Mouse (Mus musculus): ENCODE measurements around the gene Enpp1. TPM values are rescaled to one million over a fixed set of nuclear protein-coding genes. Genes with fewer than 3 reads are reported as not detected.

Gene Enpp1
- total RNA-seq (2017) = 3.7 and 4.5 TPM in 2 replicates

DNA sequence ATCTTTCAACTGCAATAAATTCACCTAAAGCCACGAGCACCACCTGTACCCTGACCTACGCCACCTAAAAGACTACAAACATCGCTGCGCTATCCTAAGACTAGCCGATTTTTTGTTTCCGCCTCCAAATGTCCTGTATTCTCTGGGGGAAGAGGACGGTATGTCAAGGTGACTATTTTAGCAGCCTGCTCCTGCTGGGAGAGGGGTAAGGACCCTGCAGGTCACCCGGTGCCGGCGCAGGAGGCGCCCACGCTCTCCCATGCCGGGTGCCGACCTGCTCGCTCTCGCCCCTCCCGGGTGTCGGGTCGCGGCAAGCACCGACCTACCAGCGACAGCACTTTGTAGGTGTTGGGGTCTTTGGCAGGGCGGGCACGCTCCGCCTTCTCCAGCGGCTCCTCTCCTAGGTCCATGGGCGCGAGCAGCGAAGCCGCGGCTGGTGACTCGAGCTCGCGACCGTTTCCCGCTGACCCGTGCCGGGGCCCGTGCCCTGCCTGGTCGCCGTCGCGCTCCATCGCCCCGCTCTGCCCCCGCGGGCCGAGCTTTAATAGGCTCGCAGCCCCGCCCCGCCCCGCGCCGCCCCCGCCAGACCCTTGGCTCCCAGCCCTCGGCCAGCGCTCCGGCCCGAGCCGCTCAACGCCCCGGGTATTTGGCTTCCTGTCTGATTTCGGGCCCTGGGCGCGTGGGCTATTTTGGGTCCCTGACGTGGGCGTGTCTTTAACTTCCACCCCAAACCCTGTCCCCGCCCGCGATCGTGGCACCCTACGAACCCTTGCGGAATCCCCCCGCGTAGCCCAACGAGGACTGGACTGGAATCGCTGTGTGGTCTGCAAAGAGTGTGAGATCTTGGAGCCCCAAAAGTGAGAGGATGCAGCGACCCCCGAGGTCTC lies at the start of gene Enpp1:
Enpp1 (minus strand) TSS at position 680 of the 887 bp plus-strand sequence.
- ATAC-seq (replicated peaks in 1 of 2; ENCODE audit: insufficient read depth in 1 of 2, low FRiP score in 2 of 2, low TSS enrichment in 1 of 2, low read depth in 1 of 2, poor library complexity in 2 of 2, severe bottlenecking in 2 of 2) = peak; percentile 47 to 70

GRCm38 (mm10) chr10:24758326-24758915 lies 46.5 kb upstream of the Enpp1 start:
- ATAC-seq (replicated peaks in 1 of 2; ENCODE audit: insufficient read depth in 1 of 2, low FRiP score in 2 of 2, low TSS enrichment in 1 of 2, low read depth in 1 of 2, poor library complexity in 2 of 2, severe bottlenecking in 2 of 2) = peak in 1 of 2 experiments; percentile 44; a peak in 1 of 4 replicates

- ATAC-seq (replicated peaks in 1 of 2; ENCODE audit: insufficient read depth in 1 of 2, low FRiP score in 2 of 2, low TSS enrichment in 1 of 2, low read depth in 1 of 2, poor library complexity in 2 of 2, severe bottlenecking in 2 of 2) = 0 out of 4 replicates have a peak, but pooled peaks of 1 of the 2 experiments have one; percentile 43
Measured at GRCm38 (mm10) chr10:24754874-24755540, 43.0 kb upstream of the Enpp1 start.

DNA sequence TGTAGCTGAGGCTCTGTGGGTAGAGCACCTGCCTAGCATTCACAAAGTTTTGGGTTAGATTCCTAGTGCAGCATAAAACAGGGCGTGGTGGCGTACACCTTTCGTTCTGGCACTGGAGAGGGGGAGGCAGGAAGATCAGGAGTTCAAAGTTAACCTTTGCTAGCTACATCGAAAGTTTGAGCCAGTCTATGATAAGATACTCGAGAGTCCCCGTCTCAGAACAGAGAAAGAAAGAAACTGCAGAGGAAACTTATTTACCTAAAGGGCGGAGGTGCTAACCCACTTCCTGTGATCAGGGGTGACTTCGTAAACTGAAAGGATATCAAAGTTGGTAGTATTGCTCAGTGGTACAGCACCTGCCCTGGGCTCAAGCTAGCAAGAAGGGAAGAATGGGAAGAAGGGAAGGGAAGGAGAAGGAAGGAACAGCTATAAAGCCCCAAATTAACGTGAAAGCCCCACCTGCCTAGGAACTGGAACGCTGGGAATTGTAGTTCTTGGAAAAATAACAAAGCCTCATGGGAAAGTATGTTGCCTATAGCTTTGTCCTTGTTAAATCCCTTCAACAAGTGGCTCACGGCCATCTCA lies 42.4 kb upstream of the Enpp1 start:
- peak; percentile 37 to 39; a peak in 2 of 4 replicates for ATAC-seq (replicated peaks in 1 of 2; ENCODE audit: insufficient read depth in 1 of 2, low FRiP score in 2 of 2, low TSS enrichment in 1 of 2, low read depth in 1 of 2, poor library complexity in 2 of 2, severe bottlenecking in 2 of 2)

- ATAC-seq (replicated peaks in 1 of 2; ENCODE audit: insufficient read depth in 1 of 2, low FRiP score in 2 of 2, low TSS enrichment in 1 of 2, low read depth in 1 of 2, poor library complexity in 2 of 2, severe bottlenecking in 2 of 2) = 0 out of 4 replicates have a peak, but pooled peaks have one; percentile 12 to 17
Measured at GRCm38 (mm10) chr10:24753536-24754250, 41.7 kb upstream of the Enpp1 start.

- no peak for ATAC-seq (replicated peaks in 1 of 2; ENCODE audit: insufficient read depth in 1 of 2, low FRiP score in 2 of 2, low TSS enrichment in 1 of 2, low read depth in 1 of 2, poor library complexity in 2 of 2, severe bottlenecking in 2 of 2)
Measured at GRCm38 (mm10) chr10:24742950-24743487, 31.1 kb upstream of the Enpp1 start.

GRCm38 (mm10) chr10:24741229-24742198 lies 29.6 kb upstream of the Enpp1 start:
- no peak for ATAC-seq (replicated peaks in 1 of 2; ENCODE audit: insufficient read depth in 1 of 2, low FRiP score in 2 of 2, low TSS enrichment in 1 of 2, low read depth in 1 of 2, poor library complexity in 2 of 2, severe bottlenecking in 2 of 2)

DNA sequence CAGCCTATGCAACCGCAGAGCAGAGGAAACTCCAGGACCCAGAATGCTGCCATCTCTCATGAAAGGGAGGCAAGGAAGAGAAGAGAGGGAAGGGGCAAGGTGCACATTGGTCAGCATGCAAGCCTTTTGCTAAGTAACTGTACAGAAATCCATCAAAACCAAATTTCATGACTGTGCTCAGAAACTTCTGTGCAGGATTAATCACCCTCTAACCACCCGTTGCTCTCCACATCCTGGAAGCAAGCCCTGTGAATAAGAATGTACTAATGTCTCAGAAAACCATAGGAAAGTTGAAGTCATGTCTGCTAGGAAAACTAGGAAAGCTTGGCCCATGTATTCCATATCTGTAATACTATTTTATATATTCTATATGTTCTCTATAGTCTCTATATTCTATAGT lies 27.2 kb upstream of the Enpp1 start:
- ATAC-seq (replicated peaks in 1 of 2; ENCODE audit: insufficient read depth in 1 of 2, low FRiP score in 2 of 2, low TSS enrichment in 1 of 2, low read depth in 1 of 2, poor library complexity in 2 of 2, severe bottlenecking in 2 of 2) = no peak

GRCm38 (mm10) chr10:24738456-24738855 lies 26.5 kb upstream of the Enpp1 start:
- no peak for ATAC-seq (replicated peaks in 1 of 2; ENCODE audit: insufficient read depth in 1 of 2, low FRiP score in 2 of 2, low TSS enrichment in 1 of 2, low read depth in 1 of 2, poor library complexity in 2 of 2, severe bottlenecking in 2 of 2)

GRCm38 (mm10) chr10:24735027-24735777 lies 23.2 kb upstream of the Enpp1 start:
- ATAC-seq (replicated peaks in 1 of 2; ENCODE audit: insufficient read depth in 1 of 2, low FRiP score in 2 of 2, low TSS enrichment in 1 of 2, low read depth in 1 of 2, poor library complexity in 2 of 2, severe bottlenecking in 2 of 2) = no peak

DNA sequence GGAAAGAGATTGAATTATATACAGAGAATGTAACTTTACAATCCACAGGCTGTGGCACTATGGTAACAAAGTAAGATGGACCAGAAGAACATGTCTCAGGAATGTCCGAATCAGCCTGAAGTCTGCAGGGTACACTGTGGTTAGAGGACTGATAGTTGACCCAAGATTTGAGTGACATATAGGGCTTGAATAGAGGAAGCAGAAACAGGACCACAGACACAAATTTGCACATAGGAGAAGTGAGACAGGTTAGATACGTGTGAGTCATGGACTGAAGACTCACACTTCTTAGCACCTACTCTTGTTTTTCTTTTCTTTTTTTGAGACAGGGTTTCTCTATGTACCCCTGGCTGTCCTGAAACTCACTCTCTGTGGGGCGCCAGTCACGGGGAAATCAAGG lies 15.5 kb upstream of the Enpp1 start:
- 0 out of 4 replicates have a peak, but pooled peaks of 1 of the 2 experiments have one; percentile 22 for ATAC-seq (replicated peaks in 1 of 2; ENCODE audit: insufficient read depth in 1 of 2, low FRiP score in 2 of 2, low TSS enrichment in 1 of 2, low read depth in 1 of 2, poor library complexity in 2 of 2, severe bottlenecking in 2 of 2)

DNA sequence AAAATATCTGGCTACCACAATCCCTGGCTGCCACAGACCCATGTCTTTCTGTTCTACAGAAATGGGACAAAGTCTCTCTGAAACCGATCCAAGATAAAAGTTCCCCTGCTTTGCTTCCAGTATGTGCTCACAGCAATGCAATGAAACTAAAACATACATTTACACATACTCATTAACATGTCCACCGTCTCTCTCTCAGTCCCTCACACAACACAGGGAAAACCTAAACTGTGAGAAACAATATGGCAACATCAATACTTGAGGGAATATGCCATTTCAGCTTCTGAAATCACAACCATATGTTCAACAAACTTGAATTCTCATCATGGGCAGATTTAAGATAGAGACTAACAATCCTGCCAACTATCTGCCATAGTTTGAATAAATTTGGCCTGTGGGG lies 13.2 kb upstream of the Enpp1 start:
- ATAC-seq (replicated peaks in 1 of 2; ENCODE audit: insufficient read depth in 1 of 2, low FRiP score in 2 of 2, low TSS enrichment in 1 of 2, low read depth in 1 of 2, poor library complexity in 2 of 2, severe bottlenecking in 2 of 2) = no peak

- no peak for ATAC-seq (replicated peaks in 1 of 2; ENCODE audit: insufficient read depth in 1 of 2, low FRiP score in 2 of 2, low TSS enrichment in 1 of 2, low read depth in 1 of 2, poor library complexity in 2 of 2, severe bottlenecking in 2 of 2)
Measured at GRCm38 (mm10) chr10:24721841-24722240, 9.9 kb upstream of the Enpp1 start.

DNA sequence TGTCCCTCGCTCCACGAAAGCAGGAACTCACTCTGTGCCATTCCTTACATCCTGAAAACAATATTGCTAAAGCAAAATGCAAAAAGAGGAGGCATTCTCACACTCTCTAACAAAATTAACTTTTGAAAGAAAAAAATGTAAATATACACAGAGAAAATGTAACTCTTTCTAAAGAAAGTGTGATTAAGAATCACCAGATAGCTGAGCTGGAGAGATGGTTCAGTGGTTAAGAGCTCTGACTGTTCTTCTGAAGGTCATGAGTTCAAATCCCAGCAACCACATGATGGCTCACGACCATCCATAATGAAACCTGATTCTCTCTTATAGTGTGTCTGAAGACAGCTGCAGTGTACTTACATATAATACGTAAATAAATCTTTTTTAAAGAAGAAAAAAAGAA lies 7.4 kb upstream of the Enpp1 start:
- no peak for ATAC-seq (replicated peaks in 1 of 2; ENCODE audit: insufficient read depth in 1 of 2, low FRiP score in 2 of 2, low TSS enrichment in 1 of 2, low read depth in 1 of 2, poor library complexity in 2 of 2, severe bottlenecking in 2 of 2)

GRCm38 (mm10) chr10:24718720-24719119 lies 6.8 kb upstream of the Enpp1 start:
- no peak for ATAC-seq (replicated peaks in 1 of 2; ENCODE audit: insufficient read depth in 1 of 2, low FRiP score in 2 of 2, low TSS enrichment in 1 of 2, low read depth in 1 of 2, poor library complexity in 2 of 2, severe bottlenecking in 2 of 2)
